Mouse (Mus musculus): Measurements from ENCODE around the gene Hoxa9.

GRCm38 (mm10) chr6:52264106-52264790, 33.4 kb upstream of the Hoxa9 start:
- TF ChIP-seq CHD2 (IDR thresholded peaks at IDR 0.05; ENCODE audit: low read depth, low read length), result no peak
- TF ChIP-seq MAFK (IDR thresholded peaks at IDR 0.05; ENCODE audit: insufficient read depth, low read depth, low read length), result no peak
- TF ChIP-seq HCFC1 (IDR thresholded peaks at IDR 0.05; ENCODE audit: borderline replicate concordance, insufficient read depth, low read length), result no peak
- TF ChIP-seq ZC3H11A (IDR thresholded peaks at IDR 0.05; ENCODE audit: borderline replicate concordance, low read depth, low read length), result no peak
